ENCODE assay signal across 40 mouse cellular contexts in the genomic region with DNA sequence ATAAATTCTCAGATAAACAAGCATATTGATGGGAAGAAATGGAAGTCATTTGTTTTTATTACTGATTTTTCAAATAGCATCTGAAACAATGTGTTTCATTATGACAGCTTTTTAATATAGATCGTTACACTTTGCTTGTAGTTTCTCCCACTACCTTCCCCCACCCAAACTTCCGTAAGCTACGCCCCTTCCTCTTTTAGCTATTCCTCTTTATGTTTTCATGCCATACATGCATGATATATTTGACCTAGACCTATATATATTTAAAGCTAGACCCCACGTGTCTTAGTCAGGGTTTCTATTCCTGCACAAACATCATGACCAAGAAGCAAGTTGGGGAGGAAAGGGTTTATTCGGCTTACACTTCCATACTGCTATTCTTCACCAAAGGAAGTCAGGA. TPM values are rescaled to one million over a fixed set of nuclear protein-coding genes. Genes with fewer than 3 reads are reported as not detected.
"Had no signal": no experiment of that assay in that cellular context is flagged by ENCODE, and none has a peak within 500 bp of the region (broad histone marks: within the 10 kb centered on the region; RNA-seq: fewer than 3 reads in every experiment).

No protein-coding gene starts in this region.

- H3K36me3 ChIP-seq: hindbrain, embryonic 13.5 days; hindbrain, embryonic 15.5 days had no signal

- DNase-seq: gastrocnemius, adult 2 months; gastrocnemius, postnatal 10 days; gastrocnemius, postnatal 25 days; heart, adult 2 months; heart, postnatal 14 days; heart, postnatal 36 days; kidney, adult 11 months; kidney, adult 2 months; kidney, adult 9 months; kidney, postnatal 14 days; kidney, postnatal 36 days; layer of hippocampus, adult 9-11 months; layer of hippocampus, postnatal 36 days; left cerebral cortex, postnatal 4 days had no signal

- H3K9ac ChIP-seq: heart, embryonic 13.5 days; heart, embryonic 15.5 days; hindbrain, embryonic 13.5 days; hindbrain, embryonic 15.5 days; kidney, embryonic 15.5 days; limb, embryonic 13.5 days; limb, embryonic 15.5 days; liver, embryonic 12.5 days; liver, embryonic 14.5 days had no signal

- H3K4me3 ChIP-seq: gastrocnemius, adult 2 months; heart, adult 2 months; heart, embryonic 13.5 days; heart, embryonic 15.5 days; hindbrain, embryonic 13.5 days; hindbrain, embryonic 15.5 days; kidney, embryonic 15.5 days; limb, embryonic 13.5 days; limb, embryonic 15.5 days; liver, embryonic 12.5 days had no signal

- H3K9me3 ChIP-seq: heart, embryonic 13.5 days; heart, embryonic 15.5 days; hindbrain, embryonic 13.5 days; hindbrain, embryonic 15.5 days; kidney, embryonic 15.5 days; limb, embryonic 13.5 days; limb, embryonic 15.5 days; liver, embryonic 12.5 days had no signal

- H3K27me3 ChIP-seq: heart, embryonic 13.5 days; heart, embryonic 15.5 days; hindbrain, embryonic 13.5 days; hindbrain, embryonic 15.5 days; kidney, embryonic 15.5 days; limb, embryonic 13.5 days; limb, embryonic 15.5 days; liver, embryonic 12.5 days had no signal

- ATAC-seq: inflammation-experienced regulatory T-cells, adult 6 months; intestine, embryonic 16.5 days; liver, embryonic 12.5 days had no signal

- H3K27ac ChIP-seq: gastrocnemius, adult 2 months; heart, adult 2 months; heart, embryonic 13.5 days; heart, embryonic 15.5 days; hindbrain, embryonic 13.5 days; hindbrain, embryonic 15.5 days; kidney, embryonic 15.5 days; kidney, postnatal 0 days; limb, embryonic 13.5 days; limb, embryonic 15.5 days; liver, embryonic 12.5 days; liver, embryonic 14.5 days had no signal

- H3K4me2 ChIP-seq: heart, embryonic 11.5 days; heart, embryonic 13.5 days; heart, embryonic 15.5 days; hindbrain, embryonic 13.5 days; hindbrain, embryonic 15.5 days; kidney, embryonic 15.5 days; limb, embryonic 13.5 days; limb, embryonic 15.5 days; liver, embryonic 12.5 days had no signal

- H3K4me1 ChIP-seq: heart, embryonic 15.5 days; hindbrain, embryonic 13.5 days; hindbrain, embryonic 15.5 days; limb, embryonic 13.5 days; limb, embryonic 15.5 days; liver, embryonic 12.5 days had no signal

RNA-seq across cellular contexts. Expression of a gene that starts 29.8 kb away (rescaled TPM):
- total RNA-seq: gastrocnemius, adult 2 months; gastrocnemius, postnatal 10 days; gastrocnemius, postnatal 25 days; gastrocnemius, postnatal 4 days; heart, adult 2 months; heart, postnatal 14 days; heart, postnatal 36 days; hematopoietic stem cell, adult 5-6 weeks; layer of hippocampus, adult 18-20 months; layer of hippocampus, adult 8-10 months; layer of hippocampus, postnatal 14 days; layer of hippocampus, postnatal 36 days; left cerebral cortex, adult 18-20 months; left cerebral cortex, adult 8-10 months; left cerebral cortex, postnatal 10 days; left cerebral cortex, postnatal 25 days; left cerebral cortex, postnatal 4 days had no signal
- polyA plus RNA-seq: heart, adult 2 months; heart, embryonic 11.5 days; heart, embryonic 13.5 days; heart, embryonic 15.5 days; heart, postnatal 0 days; hindbrain, embryonic 11.5 days; hindbrain, embryonic 13.5 days; hindbrain, embryonic 15.5 days; inflammation-experienced regulatory T-cells, adult 6 months; kidney, adult 2 months; large intestine, adult 2 months; limb, embryonic 11.5 days; limb, embryonic 13.5 days; limb, embryonic 15.5 days had no signal
